Mouse (Mus musculus): ENCODE data around the gene Pkd1l1.

The Pkd1l1 gene

DNA sequence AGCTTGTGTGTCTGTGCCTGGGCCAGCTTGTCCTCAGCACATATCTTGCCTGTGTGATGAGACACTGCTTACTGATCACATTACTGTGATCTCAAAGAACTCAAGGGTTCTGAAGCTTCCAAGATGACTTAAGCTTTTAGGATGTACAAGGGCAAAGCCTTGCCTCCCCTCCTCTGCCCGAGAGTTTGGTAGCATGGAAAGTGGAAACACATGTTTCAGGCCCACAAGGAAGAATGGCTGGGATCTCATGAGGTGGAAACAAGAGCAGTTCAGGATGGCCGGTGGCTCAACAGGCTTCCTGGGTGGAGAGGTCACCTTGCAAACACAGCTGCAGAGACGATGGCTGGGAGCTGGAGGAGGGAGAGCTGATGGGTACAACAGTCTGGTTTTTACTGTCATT, 147.0 kb downstream of the Pkd1l1 start:
- DNase-seq (ENCODE audit: low read depth, low spot score), result no peak

DNA sequence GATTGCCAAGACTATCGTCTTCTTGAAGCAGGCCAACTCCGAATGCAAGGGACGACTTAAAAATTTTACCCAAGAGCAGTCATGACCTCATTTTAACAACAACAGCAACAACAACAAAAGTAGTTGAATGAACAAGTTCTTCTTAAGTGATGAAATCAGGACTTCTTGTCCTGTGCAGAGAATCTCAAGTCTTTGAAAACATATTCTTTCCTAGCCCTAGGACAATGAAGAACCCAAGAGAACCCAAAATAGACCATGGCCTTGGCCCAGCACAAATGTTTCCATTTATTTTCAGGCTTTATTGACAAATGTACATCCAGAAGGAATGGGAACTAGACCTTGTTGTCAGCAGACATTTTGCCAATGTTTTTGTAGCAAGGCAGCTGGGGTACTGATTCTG, 147.7 kb downstream of the Pkd1l1 start:
- no peak for DNase-seq (ENCODE audit: low read depth, low spot score)

DNA sequence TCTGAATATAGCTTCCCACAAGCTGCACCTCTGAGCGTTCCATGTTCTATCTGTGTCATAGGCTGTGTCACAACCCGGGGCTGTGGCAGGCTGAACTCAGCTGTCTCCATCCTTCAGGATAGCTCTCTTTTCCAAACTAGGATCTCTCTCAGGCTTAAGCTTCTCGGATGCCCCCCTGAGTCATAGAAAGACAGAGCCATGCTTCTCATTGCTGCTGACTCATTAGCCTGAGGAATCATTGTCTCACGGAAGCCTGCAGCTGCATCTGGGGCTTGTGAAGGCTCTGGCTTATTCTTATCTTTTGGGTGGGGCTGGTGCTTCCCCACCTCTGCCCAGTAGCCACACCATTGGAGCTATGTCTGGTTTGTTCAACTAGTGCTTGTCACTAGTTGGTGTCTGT, 151.7 kb downstream of the Pkd1l1 start:
- DNase-seq (ENCODE audit: low read depth, low spot score), result no peak

DNA sequence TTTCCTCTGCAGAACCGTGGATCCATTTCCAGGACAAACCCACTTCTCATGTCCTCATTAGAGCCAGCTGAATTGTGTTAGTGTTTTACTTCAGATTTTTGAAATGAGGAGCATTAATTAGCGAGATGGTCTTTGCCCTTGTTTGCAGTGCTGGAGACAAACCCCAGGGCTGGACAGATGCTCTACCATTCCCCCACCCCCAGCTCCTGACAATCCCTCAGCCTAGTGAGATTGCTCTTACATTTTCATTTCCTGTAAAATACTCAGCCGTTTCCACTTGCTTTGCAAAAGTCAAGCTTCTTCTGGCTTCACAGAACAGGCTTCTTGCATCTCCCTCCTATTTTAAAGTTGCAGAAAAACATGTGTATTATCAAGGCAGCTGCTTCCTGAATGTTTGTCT, 155.7 kb downstream of the Pkd1l1 start:
- DNase-seq (ENCODE audit: low read depth, low spot score), result no peak

DNA sequence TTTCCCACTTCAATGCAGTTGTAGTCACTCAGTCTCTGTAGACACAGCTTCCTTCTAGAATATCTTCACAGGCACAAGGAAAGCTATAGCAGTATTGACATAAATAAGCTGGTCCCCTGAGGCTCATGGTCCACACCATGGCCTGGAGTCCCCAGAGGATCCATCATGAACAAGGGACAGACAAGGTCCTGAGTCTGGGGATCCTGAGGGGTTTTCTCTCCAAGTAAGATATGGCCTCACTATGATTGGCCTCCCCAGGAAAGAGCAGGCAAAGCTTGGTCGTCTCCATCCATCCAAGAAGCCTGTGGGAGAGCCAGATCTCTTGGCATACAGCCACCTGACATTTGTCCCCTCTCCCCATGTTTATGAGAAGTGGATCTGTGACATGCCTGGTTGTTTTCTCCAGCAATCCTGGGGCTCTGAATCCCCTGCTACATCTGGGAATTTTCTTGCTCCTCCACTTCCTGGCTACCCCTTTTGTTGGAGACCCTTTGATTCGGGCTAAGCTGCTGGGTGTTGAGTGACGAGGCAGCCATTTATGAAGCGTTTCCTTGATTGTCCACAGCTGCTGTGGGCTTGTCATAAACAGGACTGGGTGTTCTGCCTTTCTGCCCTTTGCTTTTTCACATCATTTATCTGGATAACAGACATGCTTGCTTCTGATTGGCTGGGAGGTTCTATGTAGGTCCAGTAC, 158.8 kb downstream of the Pkd1l1 start:
- DNase-seq (ENCODE audit: low read depth, low spot score), result no peak

DNA sequence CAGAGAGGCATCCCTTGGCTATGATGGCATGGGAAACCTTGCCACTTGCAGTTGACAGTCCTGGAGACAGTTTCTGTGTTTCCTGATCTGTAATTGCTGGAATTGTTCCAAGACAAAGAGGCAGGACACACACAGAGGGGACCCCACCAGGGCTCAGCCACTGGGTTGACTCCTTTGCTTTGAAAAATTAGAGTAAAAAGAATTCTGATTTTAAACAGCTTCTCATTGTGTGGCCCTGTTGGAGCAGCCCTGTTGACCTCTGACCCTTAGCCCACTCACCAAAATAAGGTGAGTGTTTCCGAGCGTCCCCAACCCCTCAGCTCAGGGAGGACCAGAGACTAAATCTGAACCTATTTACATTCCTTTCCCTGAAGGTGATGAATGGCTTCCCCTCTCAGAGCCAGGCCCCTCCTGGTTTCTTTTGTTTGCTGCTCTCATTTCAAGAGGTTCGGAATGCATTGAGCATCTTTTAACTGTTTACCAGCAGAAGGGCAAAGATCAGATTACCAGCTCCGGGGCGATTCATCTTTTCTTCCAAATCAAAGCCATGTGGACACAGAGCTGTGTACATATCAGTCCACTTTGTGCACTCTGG, 161.5 kb downstream of the Pkd1l1 start:
- no peak for DNase-seq (ENCODE audit: low read depth, low spot score)

DNA sequence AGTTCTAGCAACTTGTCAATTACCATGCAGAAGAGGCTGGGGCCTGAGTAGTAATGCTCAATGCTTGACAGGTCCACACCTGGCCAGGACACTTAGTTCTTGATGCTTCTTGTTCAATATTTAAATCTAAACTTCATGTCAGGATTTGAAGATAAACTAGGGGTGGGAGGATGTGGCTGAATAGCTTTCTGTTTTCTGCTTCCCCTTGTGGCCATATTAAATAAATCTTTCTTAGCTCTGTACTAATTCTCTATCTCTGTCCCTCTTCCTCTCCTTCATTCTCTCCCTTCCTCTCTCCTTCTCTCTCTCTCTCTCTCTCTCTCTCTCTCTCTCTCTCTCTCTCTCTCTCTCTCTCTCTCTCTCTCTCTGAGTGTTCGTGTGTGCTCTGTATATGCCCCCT, 163.4 kb downstream of the Pkd1l1 start:
- no peak for DNase-seq (ENCODE audit: low read depth, low spot score)

DNA sequence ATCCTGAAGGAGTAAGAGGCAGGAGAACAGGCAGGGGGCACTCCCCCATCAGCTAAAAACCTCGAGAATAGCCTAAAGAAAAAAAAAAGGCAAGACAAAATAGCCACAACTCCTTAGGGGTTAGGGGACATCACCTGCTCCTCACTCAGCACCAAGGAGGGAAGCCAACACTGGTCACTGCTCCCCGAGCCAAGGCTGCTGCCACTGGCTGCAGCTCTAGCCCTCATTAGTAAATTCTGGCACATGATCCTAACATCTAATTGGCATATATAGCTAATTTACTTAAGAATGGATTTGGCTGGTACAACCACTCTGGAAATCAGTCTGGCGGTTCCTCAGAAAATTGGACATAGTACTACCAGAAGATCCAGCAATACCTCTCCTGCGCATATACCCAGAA, 166.1 kb downstream of the Pkd1l1 start:
- DNase-seq (ENCODE audit: low read depth, low spot score), result no peak

DNA sequence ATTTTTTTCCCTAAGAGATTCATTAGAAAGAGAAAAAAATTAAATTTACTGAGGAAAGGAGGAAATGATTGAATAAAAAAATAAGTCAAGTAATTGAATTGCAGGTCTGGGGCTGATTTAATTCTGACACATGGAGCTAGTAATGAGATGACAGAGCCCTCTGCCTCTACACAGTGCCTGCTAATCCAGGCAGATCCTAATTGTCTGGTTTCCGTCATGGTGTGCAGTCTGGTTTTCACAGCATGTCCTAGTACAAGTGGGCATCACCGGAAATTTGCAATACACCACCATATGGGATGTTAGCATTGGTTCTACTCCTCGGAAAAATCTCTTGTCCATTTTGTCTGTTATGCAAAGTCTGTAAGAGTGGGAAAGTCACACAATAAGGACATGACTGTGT, 168.9 kb downstream of the Pkd1l1 start:
- DNase-seq (ENCODE audit: low read depth, low spot score), result no peak

DNA sequence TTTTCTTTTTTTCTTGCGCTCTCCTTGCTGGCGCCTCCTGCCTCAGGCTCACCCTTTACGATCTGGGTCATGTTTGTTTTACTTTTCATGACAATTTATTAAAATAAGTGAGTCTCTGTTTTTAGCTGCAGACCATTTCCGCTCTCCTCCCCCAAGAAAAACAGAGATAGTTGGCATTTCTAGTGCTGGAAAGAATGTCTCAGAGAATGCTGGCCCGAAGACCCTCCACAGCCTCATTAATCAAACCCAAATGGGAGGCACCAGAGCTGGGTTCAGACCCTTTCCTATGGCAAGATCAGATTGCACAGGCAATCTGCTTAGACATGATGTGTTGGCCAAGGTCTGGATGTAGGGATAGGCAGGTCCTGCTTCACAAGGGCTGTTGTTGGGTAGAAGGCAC, 175.6 kb downstream of the Pkd1l1 start:
- DNase-seq (ENCODE audit: low read depth, low spot score), result no peak

DNA sequence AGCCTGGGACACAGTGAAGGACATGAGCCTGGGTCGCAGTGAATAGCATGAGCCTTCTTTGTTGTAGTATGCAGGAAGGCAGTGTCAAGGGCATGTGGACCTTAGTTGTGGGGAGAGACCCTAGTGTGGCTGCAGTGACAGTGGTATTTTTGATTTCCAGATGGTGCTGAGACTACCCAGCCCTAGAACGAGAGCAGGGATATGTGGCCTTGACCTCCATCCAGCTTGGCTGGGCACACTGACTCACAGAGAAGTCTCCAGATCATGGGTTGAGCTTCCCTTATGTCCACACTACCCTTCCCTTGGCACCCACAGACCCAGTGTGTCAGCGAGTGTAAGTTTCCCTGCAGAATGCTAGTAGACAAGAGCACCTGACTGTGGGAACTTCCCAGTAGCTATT, 178.0 kb downstream of the Pkd1l1 start:
- no peak for DNase-seq (ENCODE audit: low read depth, low spot score)

DNA sequence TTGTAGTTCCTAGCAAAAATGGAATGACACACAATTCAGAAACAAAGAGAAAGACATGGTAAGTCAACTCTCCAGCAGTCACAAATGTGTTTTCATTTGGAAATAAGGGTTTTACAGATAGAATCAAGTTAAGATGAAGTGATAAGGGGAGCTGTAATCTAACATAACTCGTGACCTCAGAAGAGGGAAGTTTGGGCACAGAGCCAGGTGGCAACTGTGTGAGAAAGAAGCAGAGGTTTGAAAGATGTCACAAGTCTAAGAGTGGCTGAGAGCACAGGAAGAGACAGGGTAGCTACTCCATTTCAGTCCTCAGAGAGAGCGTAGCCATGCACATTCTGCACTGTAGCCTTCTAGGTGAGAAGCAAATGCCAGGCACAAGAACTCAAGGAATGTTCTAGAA, 180.9 kb downstream of the Pkd1l1 start:
- no peak for DNase-seq (ENCODE audit: low read depth, low spot score)

DNA sequence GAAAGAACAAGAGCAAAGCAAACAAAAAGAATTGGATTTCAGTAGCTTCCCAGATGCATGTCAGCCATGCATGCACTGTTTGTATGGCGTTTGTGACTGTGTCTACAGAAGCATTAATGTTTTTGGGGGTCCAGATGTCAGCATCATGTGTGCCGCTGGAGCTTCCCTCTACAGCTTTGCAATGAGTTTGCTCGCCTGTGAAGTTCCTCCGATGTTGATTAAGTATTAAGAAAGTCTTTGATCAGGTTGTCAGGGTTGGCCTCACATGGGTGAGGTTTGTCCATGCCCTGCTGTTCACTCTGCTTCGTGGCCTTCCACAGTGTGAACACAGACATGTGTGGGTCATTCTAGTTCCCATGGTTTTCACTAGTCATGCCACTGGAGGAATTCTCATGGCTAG, 183.9 kb downstream of the Pkd1l1 start:
- DNase-seq (ENCODE audit: low read depth, low spot score), result no peak

DNA sequence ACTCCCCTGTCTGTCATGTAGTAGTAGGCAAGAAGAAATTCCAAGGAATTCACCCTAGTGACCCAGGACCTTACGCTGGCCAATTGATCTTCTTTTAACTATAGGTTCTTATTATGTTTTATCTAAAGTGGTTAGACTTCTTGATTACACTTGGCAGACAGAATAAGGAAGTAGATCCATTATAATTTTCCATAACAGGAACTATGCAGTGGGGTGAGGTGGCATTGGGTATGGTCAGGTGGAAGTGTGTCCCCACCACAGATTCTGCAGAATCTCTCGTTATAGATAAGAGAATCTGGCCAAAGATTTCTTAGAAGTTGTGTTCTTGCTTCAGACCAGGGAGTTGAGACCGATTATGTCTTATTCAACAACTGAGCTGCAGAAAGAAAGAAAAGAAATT, 185.5 kb downstream of the Pkd1l1 start:
- DNase-seq (ENCODE audit: low read depth, low spot score), result no peak

DNA sequence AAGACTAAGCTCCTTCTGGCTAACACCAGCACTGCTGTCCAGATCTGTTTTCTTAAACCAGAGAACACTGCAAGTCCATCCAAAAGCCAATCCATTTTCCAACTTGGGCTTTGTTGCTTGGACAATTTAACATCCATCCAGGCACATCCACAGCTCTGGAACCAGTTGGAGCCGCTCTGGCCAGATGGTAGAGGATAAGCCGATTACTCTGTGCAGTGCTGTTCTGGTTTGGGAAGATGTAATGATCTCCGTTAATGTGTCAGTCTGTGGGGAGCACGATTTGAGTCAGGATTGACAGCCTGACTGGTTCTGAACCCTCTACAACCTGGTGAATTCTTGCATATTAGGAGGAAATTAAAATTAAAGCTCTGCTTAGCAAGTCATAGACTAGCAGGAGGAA, 188.7 kb downstream of the Pkd1l1 start:
- DNase-seq (ENCODE audit: low read depth, low spot score), result no peak

DNA sequence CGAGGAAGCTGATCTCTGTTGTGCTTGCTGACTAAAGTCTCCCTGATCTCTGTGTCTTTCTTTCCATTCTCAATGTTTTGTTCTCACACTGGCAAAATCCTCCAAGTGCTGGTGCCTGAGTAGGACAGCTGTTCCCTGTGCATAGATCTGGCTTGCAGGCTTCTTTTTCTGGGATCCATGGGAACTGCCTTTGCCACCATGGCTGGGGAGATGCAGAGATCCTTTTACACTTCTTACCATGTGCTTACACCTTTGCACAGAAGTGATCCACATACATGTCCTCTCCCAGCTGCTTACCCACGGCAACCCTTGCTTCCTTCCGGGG, 191.0 kb downstream of the Pkd1l1 start:
- DNase-seq (ENCODE audit: low read depth, low spot score), result no peak

DNA sequence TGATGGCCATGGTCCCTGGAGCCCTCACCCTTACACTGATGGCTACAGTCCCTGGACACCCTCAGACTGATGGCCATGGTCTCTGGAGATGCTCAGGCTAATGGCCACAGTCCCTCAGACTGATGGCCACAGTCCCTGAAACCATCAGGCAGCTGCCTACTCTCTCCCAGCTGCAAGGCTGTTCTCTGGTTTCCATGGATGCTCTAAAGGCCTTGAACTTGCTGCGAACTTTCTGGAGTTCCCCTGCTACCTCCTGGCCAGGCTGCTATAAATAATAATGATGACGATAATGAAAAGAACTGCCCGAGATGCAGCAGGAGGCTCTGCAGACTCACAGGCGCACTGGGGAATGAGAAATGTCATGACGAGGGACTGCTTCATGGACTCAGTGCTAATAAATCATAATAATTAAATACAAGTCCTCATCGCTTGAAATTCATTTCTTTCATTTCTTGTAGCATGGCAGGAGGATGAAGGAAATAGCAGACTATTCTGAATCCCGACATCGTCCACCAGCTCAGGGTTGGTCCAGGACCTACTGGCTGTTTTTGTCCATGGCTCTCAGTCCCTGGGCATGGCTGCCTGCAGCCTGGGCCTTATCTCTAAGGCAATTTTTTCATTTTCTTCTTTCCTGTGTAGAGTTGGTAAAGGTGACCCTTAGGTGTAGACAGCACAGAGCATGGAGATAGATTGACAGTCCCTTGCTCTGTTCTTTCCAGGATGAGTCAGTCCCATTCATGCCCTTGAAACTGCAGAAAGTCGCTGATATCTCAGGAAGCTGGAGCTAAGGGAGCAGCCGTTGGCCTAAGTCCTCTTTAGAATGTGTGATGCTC, 191.5 kb downstream of the Pkd1l1 start:
- DNase-seq (ENCODE audit: low read depth, low spot score), result no peak

DNA sequence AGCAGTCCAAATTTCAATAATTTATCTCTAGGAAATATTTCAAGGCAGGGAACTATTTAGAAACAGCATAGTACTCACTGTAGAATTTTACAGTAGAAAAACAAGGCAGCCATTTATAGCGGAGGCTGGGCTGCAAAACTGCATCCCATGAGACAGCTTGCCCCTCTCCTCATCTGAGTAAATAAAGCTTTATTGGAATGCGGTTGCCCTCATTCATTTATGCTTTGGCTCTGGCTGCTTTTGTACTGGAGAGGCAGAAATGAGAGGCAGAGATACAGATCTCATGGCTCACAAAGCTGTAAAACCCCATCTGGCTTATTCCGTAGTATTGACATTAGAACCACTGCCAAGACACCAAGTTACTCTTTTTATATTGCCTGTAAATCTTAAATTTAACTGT, 193.6 kb downstream of the Pkd1l1 start:
- DNase-seq (ENCODE audit: low read depth, low spot score), result no peak
